Mouse (Mus musculus) embryo, embryonic 9.5 days (tissue): ENCODE results near the gene Snd1.

ENCODE experiments used
- DNase-seq: peaks from one replicate; pipeline ENCODE4 v3.0.0-alpha.2; 2017; ENCODE audit errors: extremely low spot score

Gene Snd1

GRCm38 (mm10) chr6:28635531-28636348, 160.8 kb downstream of the Snd1 start:
- no peak for DNase-seq

DNA sequence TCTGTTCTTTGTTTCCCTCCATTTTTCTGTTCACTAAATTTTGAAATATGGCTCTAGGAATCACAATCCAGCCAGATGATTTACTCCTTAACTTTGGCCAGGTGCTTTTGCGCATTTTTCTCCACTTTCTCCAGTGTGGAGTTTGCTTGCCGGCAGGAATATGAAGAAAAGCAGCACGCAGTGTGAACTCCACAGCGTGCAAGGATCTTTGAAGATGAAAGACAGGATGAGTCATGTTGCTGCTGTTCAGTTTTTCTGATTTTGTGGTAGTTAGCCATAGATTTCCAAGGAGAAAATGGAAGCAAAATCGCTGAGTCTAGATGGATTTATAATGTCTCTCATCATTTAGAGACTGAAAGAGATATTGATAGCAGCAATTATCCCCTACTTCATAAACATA, 165.1 kb downstream of the Snd1 start:
- DNase-seq = no peak

DNA sequence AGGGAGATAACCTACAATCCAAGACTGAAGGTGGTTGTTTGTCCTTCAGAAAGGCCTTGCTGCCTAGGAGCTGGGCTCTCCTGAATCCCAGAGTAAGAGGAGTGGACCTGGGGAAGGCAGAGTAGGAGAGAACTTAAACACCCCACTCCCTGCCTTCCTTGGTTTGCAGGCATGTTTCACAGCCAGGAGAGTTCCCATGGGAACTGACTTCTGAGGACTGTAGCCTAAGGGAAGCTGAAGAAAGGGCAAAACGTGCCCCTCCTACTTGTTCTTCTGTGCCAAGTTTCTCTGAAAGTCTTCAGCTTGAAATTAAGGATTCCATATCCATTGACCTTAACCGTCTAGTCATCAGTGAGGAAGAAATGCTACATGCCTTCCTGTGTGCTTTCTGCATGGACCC, 168.0 kb downstream of the Snd1 start:
- no peak for DNase-seq

GRCm38 (mm10) chr6:28645231-28645630, 170.3 kb downstream of the Snd1 start:
- DNase-seq = no peak

DNA sequence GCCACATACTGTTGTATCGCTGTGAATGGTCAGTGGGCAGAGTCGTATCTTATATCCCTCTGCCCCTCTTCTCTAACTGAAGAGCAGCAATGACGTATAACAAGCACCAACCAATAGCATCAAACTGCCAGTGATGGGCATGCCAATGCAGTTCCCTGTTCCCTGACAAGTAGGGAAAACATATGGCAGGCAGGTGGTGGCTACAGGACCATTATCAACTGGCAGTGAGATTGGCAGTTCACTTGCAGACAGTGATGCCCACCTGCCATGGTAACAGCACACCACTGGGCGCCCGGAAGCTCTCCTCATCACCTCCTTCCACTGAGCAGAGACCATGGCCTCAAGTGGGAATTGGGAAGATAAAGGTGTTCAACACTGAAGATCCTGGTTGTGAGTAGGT, 181.6 kb downstream of the Snd1 start:
- no peak for DNase-seq

DNA sequence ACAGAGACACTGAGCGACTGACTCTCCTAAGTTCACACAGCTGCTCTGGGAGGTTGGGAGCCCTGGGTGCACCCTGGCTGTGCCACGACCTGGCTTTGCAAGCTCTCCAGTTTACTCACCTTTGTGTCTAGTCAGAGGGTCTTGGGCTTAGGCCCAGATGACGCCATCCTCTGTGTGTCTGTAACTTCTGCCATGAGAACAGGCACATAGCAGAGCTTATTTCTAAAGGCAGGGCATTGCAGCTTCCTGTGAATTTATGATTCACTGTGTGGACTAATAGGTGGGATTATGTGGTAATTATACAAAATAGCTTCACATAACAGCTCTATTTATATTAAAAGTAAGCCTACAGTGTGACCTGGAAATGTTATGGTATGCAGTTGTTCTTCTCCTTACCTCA, 188.1 kb downstream of the Snd1 start:
- no peak for DNase-seq

- no peak for DNase-seq
Observed at GRCm38 (mm10) chr6:28663670-28664069, 188.7 kb downstream of the Snd1 start.

- no peak for DNase-seq
Observed at GRCm38 (mm10) chr6:28664716-28665115, 189.8 kb downstream of the Snd1 start.

DNA sequence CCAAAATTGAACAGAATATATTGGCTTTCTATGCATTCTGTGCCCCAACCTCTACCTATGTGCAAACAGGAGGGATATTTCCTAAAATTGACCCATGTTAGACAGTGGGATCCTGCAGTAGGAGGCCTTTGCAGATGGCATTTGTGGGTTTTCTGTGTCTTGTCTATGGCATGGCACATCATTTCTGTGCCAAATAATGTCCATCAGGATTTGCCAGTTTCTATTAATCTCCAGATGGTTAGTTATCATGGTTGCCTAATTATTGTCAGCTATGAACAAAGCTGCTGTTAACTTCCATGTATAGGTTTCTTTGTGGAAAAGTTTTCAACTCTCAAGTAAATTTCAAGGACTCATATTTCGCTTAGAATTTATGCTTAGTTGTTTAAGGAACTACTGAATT, 192.6 kb downstream of the Snd1 start:
- DNase-seq = no peak

GRCm38 (mm10) chr6:28669251-28669650, 194.3 kb downstream of the Snd1 start:
- DNase-seq = no peak

DNA sequence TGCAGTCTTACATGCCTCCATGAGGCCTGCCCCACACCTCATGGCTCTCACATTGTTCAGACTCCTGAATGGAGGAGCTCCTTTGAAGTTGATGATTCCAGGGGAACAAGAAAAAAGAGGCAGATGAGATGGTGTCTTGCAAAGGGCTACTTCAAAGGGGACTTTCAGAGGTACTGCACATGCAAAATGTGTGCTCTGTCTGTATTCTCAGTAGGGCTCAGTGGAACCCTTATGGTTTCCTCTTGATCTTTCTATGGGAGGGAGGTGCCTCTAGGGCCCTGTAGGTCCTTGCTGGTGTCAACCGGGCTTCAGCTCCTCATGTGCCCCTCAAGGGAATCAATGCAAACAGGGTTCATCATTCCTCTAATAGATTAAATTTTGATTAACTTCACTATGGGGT, 197.4 kb downstream of the Snd1 start:
- DNase-seq = no peak

GRCm38 (mm10) chr6:28674686-28675085, 199.7 kb downstream of the Snd1 start:
- DNase-seq = no peak

DNA sequence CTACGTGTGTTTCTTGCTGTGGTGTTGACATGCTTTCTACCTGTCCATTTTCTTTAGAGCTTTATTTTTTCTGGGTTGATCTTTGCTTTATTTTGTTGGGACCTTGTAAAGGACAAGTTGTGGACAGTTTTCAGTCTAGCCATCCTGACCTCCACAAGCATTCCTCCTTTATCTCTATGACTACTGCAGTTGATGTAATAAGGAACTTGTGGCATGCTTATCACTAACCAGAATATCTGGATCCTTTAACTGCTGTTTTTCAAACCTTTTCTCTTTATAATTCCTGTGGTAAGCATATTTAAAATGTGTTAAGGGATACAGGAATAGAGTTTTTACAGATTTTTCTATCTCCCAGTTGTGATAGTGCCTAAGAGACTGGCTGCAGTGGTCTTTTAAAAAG, 204.0 kb downstream of the Snd1 start:
- no peak for DNase-seq

GRCm38 (mm10) chr6:28680537-28680936, 205.6 kb downstream of the Snd1 start:
- no peak for DNase-seq

GRCm38 (mm10) chr6:28681521-28682457, 206.8 kb downstream of the Snd1 start:
- DNase-seq = no peak

DNA sequence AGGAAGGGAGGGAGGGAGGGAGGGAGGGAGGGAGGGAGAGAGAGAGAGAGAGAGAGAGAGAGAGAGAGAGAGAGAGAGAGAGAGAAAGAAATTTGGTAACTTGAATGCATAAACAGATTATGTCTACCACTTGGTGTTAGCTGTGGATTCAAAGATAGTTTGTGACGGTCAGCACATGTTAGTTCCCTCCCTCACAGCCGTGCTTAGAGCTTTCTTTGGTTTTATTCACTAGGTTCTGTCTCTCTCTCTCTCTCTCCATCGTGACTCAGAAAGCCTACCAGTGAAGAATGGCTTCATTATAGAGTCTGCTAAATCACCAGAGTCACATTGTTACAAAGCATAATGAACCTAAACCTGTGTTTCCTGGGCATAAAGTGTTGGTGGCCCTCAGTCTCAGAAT, 210.1 kb downstream of the Snd1 start:
- DNase-seq = no peak

DNA sequence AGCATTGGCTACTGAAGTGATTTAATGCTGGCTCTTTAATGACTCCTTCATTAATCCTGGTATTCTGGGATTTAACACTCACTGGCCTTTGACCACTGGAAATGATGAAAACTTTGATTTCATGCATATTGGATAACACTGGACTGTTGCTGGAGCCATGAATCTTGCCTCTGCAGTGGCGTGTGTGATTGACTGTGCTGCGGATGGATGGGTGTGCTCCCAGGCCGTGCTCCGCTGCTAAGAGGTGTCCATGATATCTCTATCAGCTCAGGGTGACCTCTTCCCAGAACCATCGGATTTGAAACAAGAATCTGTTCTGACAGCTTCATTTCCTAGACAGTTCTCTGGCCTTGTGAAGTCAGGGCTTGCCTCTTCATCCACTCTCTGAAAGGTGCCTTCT, 210.8 kb downstream of the Snd1 start:
- DNase-seq = no peak

DNA sequence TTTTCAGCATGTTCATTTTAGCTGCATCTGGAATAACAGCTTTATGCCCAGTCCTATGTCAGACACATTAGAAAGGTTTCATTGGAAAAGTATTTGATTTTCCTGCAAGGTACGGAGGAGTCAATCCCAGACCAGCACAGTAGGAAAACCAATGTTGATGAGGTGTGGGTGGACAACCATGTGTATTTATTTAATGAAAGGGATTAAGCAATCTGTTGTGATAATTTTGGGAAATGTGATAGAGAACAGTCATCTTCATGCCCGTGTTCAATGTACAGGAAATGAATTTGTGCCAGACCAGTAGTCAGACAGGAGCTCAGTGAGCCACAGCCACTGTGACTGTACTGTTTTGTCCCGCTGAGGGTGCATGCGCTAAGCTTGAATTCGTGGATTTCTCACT, 212.8 kb downstream of the Snd1 start:
- no peak for DNase-seq

GRCm38 (mm10) chr6:28692659-28693058, 217.7 kb downstream of the Snd1 start:
- no peak for DNase-seq

GRCm38 (mm10) chr6:28697214-28697613, 222.3 kb downstream of the Snd1 start:
- no peak for DNase-seq

- no peak for DNase-seq
Observed at GRCm38 (mm10) chr6:28704612-28705011, 229.7 kb downstream of the Snd1 start.

DNA sequence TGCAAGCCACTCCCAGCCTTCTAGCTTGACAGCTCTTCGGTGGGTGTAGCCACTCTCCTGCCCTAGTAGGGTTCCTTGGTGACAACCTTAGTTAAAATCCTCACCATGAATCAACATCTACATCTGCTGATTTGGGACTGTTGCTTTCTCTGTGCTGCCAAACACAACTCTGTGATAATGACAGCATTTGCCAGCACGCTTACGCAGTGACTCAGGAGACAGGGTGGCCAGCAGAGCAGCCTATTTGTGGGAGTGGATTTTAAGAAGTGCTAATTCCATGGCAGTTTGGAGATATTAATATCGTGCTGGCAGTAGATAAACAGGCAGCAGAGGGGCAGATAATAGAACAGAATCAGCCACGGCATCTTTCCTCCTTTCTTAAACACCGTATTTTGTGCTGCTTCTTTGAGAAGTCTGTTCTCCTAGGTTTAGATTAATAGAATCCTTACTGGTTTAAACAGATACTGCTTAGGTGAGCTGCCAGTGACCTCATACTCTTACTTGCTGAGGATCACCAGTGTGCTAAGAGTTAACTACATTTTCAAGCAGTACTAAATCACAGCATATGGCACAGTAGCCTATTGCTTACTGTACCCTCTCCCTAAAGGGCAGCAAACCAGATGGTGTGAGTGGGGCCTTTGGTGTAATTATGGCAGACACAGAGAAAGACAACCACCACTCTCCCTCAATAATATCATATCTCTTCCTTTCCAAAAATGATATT, 230.6 kb downstream of the Snd1 start:
- no peak for DNase-seq
